Mouse (Mus musculus) ES-E14 (cell line): ENCODE measurements around the gene Dlst.

ENCODE experiments used
- HCFC1 ChIP-seq: IDR thresholded peaks from 2 replicates; pipeline ENCODE4 v1.6.1; 2012; ENCODE audit warnings: low read length, inconsistent platforms, borderline replicate concordance; ENCODE audit not compliant: insufficient read depth
- ZC3H11A ChIP-seq: IDR thresholded peaks from 2 replicates; pipeline ENCODE4 v1.6.1; 2012; ENCODE audit warnings: low read depth, mild to moderate bottlenecking, inconsistent platforms, low read length, borderline replicate concordance
- ZNF384 ChIP-seq: IDR thresholded peaks from 2 replicates; pipeline ENCODE4 v1.6.1; 2012; ENCODE audit warnings: low read depth, low read length, inconsistent platforms

DNA sequence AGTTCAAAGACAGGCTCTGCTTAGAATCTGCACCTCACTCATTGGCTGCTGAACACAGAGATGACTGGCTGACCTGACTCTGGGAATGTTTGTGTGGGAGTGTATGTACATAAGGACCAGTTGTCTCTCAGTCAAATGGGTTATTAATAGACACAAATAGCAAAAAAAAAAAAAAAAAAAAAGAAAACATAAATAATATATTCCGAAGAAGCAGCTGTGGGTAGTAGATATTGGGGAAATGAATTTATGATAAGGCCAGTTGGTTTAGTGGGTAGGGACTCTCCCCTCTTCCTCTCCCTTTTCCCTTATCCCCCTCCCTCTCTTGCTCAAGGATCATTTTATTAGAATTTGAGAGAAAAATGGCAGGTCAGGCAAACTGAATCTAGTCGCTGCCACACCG lies 3.3 kb downstream of the Dlst start:
- TF ChIP-seq ZC3H11A (no peak), HCFC1 (no peak), ZNF384 (no peak)
